ENCODE assay signal across 9 mouse cellular contexts in the genomic region with DNA sequence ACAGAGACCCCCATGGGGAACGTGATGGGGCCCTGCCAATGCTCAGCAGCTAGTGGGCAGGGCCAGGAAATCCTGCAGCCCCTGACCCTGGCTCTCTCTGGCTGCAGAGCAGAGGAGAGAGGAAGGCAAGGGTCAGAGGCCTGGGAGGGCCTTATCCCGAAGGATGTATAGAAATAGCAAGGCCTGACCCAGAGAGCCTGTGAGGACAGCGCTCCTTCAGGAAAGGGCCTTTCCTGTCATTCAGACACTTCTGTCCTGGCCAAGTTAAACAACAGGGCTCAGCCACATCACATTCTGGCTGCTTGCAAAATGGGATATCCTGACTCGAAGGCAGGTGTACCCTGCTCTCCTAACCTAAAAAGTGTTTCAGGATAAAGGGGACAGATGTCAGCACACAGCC.
A peak's percentile ranks its signal among the peaks of the same experiment; 100 is the strongest.
DNase-seq lines count a peak whose midpoint lies in the region; ATAC-seq and TF ChIP-seq lines count a peak whose summit lies in the region.
"Had no signal": no experiment of that assay in that cellular context is flagged by ENCODE, and none has a peak within 500 bp of the region (broad histone marks: within the 10 kb centered on the region; RNA-seq: fewer than 3 reads in every experiment).

No protein-coding gene starts in this region.

- TF ChIP-seq CTCF in lung, postnatal 0 days (IDR thresholded peaks at IDR 0.05): no peak; the same call in 1 of the 2 replicates
- TF ChIP-seq CTCF in heart, postnatal 0 days (IDR thresholded peaks at IDR 0.05; ENCODE audit: low read depth): no peak
- no peak for TF ChIP-seq CTCF in layer of hippocampus, adult 2 months (conservative IDR thresholded peaks at IDR 0.05)

- no peaks in the 10 kb centered on the region for H3K27me3 ChIP-seq in lung, postnatal 0 days (replicated peaks; ENCODE audit: insufficient read depth, low read length)
- no peaks in the 10 kb centered on the region for H3K27me3 ChIP-seq in heart, postnatal 0 days (ENCODE audit: control insufficient read depth, insufficient read depth, low read length)
- no peaks in the 10 kb centered on the region for H3K27me3 ChIP-seq in stomach, embryonic 16.5 days (ENCODE audit: control insufficient read depth, insufficient read depth, low read length)

- no peak overlapping the region for H3K4me2 ChIP-seq in lung, postnatal 0 days (replicated peaks; ENCODE audit: low read depth, low read length)
- H3K4me2 ChIP-seq in heart, postnatal 0 days (ENCODE audit: low read depth, low read length): no peak overlapping the region
- no peak overlapping the region for H3K4me2 ChIP-seq in stomach, embryonic 16.5 days (ENCODE audit: low read depth, low read length)

- H3K9me3 ChIP-seq in lung, postnatal 0 days (ENCODE audit: low read length): no peaks in the 10 kb centered on the region
- H3K9me3 ChIP-seq in heart, postnatal 0 days (replicated peaks; ENCODE audit: control insufficient read depth, low read length): no peaks in the 10 kb centered on the region
- no peaks in the 10 kb centered on the region for H3K9me3 ChIP-seq in stomach, embryonic 16.5 days (replicated peaks; ENCODE audit: control insufficient read depth, low read length)

- ATAC-seq in lung, postnatal 0 days: peak; percentile 63
- ATAC-seq in heart, postnatal 0 days (ENCODE audit: insufficient read depth, low read depth): peak; percentile 75
- peak; percentile 71 for ATAC-seq in stomach, embryonic 16.5 days (ENCODE audit: insufficient read depth, low FRiP score)

- no peaks in the 10 kb centered on the region for H3K36me3 ChIP-seq in lung, postnatal 0 days (ENCODE audit: insufficient read depth, low read length)
- H3K36me3 ChIP-seq in heart, postnatal 0 days (replicated peaks; ENCODE audit: control insufficient read depth, insufficient read depth, low read length): no peaks in the 10 kb centered on the region
- H3K36me3 ChIP-seq in stomach, embryonic 16.5 days (ENCODE audit: control insufficient read depth, insufficient read depth, low read length): no peaks in the 10 kb centered on the region

- no peaks in the 10 kb centered on the region for H3K4me1 ChIP-seq in lung, postnatal 0 days (ENCODE audit: insufficient read depth, low read depth, low read length)
- peaks cover 52% of the 10 kb centered on the region for H3K4me1 ChIP-seq in heart, postnatal 0 days (ENCODE audit: control insufficient read depth, insufficient read depth)
- no peaks in the 10 kb centered on the region for H3K4me1 ChIP-seq in stomach, embryonic 16.5 days (ENCODE audit: control insufficient read depth, insufficient read depth, low read length)

- no peak overlapping the region for H3K27ac ChIP-seq in lung, postnatal 0 days (ENCODE audit: low read length)
- peak overlapping the region; percentile 33 for H3K27ac ChIP-seq in heart, postnatal 0 days (ENCODE audit: low read depth)
- H3K27ac ChIP-seq in stomach, embryonic 16.5 days (ENCODE audit: low read length): no peak overlapping the region
- H3K27ac ChIP-seq in layer of hippocampus, adult 2 months: no peak overlapping the region

- TF ChIP-seq EP300 in lung, postnatal 0 days (IDR thresholded peaks at IDR 0.05): 0 out of 2 replicates have a peak, but pooled peaks have one; percentile 35
- TF ChIP-seq EP300 in heart, postnatal 0 days (IDR thresholded peaks at IDR 0.05; ENCODE audit: low read depth): peak; percentile 80

- DNase-seq in lung, postnatal 0 days (ENCODE audit: low spot score): peak; percentile 35
- no peak for DNase-seq in lung, adult 18-20 months
- peak; percentile 78 for DNase-seq in heart, postnatal 0 days (ENCODE audit: low spot score)
- peak; percentile 53 to 65 for DNase-seq in kidney, postnatal 36 days
- DNase-seq in adipocyte (ENCODE audit: low spot score): no peak
- no peak for DNase-seq in ovary, postnatal 10 days (ENCODE audit: low spot score)
- no peak for DNase-seq in layer of hippocampus, adult 2 months (ENCODE audit: low spot score in 2 of 2)
- DNase-seq: layer of hippocampus, postnatal 36 days had no signal

- H3K4me3 ChIP-seq in lung, postnatal 0 days (ENCODE audit: low read depth, low read length): no peak overlapping the region
- H3K4me3 ChIP-seq in heart, postnatal 0 days (ENCODE audit: low read depth, low read length): no peak overlapping the region
- H3K4me3 ChIP-seq in stomach, embryonic 16.5 days (replicated peaks; ENCODE audit: low read length): no peak overlapping the region
- no peak overlapping the region for H3K4me3 ChIP-seq in layer of hippocampus, adult 2 months

- H3K9ac ChIP-seq in lung, postnatal 0 days (replicated peaks; ENCODE audit: low read depth): no peak overlapping the region
- H3K9ac ChIP-seq in heart, postnatal 0 days (replicated peaks; ENCODE audit: low read depth, low read length): no peak overlapping the region
- no peak overlapping the region for H3K9ac ChIP-seq in stomach, embryonic 16.5 days (ENCODE audit: low read length)

- WGBS in lung, postnatal 0 days: 36% methylated on average over 4 of the region's 4 CpGs
- 36% methylated on average over 4 of the region's 4 CpGs for WGBS in heart, postnatal 0 days
- 64% methylated on average over 4 of the region's 4 CpGs for whole genome bisulfite sequencing in stomach, embryonic 16.5 days

Comparison
In these comparisons a context has a peak if more than half of its experiments do, and no peak if none do; other contexts are left out.
1. DNase-seq: peak in lung, postnatal 0 days (single experiment), heart, postnatal 0 days (single experiment) and kidney, postnatal 36 days (2 of 2); none in lung, adult 18-20 months (0 of 2), adipocyte (single experiment), ovary, postnatal 10 days (single experiment) and layer of hippocampus, adult 2 months (0 of 2).
2. Peak in every context shown above with its lines, with median percentiles within 50 percentile points of each other: ATAC-seq.